Mouse (Mus musculus) CH12F3 (cell line): ENCODE data around the gene Ppp1cc.
"Not testable (repeated sequence)": the region's sequence is repeated elsewhere in the genome, so short reads cannot be mapped to it uniquely, and the experiment has no call there.

Experiments used
- in situ Hi-C: fragments of 300-500 bp; cut with MboI; formaldehyde crosslinking; loops from 2 replicates; pipeline ENCODE4 v1.14.3; 2020; ENCODE audit warnings: low sequenced_read_pairs

The Ppp1cc gene

GRCm38 (mm10) chr5:122165233-122165915 lies 7.3 kb downstream of the Ppp1cc start:
- in situ Hi-C loops: no loop called here

DNA sequence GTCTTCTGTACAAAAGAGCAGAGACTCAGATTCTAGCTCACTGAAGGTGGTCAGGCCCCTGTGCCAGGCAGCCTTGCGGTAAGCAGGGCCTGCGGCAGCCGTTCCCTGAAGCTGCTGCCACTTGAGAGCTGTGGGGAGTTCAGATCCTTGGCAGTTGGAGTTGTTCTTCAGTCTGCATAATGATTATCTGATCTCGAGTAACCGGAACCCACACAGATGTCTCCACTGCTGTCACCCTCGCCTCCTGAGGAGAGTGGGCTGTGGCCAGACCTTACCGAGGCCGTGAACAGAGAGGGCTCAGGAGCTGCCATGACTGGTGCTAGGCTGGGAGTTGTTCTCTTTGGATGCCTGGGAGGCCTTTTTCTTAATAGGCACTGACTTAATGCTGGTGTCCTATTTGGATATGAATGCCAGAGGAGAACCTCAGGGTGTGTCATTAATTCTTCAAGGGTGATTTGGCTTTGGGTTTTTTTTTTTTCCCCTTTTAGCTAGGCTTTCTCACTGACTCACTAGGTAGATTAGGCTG lies 8.6 kb downstream of the Ppp1cc start:
- in situ Hi-C loops: no loop called here

DNA sequence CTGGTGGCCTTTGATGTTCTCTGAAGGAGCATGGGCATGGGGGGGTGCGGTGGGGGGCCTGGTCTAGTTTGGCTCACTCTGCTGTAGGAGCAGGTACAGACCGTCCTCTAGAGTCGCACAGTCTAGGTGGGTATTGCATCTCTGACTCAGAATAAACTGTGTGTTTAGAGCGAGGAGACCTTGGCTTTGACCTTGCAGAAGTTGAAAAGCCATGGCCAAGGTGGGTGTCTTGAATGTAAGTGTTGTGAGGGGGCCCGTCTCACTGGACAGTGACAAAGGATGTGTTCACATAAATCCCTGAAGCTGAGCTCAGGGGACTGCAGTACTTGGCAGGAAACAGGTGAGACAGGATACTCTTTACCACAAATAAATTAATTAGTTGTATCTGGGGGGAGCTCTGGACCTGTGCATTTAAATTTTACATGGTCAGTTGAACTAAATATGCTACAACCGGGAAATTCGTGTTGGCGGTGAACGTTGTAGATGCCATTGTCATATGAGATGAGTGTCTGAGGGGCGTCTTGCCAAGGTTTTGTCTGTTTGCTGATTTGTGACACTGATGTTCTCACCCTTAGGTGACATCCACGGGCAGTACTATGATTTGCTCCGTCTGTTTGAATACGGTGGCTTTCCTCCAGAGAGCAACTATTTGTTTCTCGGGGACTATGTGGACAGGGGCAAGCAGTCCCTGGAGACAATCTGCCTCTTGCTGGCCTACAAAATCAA lies 10.4 kb downstream of the Ppp1cc start:
- in situ Hi-C loops: no loop called here

DNA sequence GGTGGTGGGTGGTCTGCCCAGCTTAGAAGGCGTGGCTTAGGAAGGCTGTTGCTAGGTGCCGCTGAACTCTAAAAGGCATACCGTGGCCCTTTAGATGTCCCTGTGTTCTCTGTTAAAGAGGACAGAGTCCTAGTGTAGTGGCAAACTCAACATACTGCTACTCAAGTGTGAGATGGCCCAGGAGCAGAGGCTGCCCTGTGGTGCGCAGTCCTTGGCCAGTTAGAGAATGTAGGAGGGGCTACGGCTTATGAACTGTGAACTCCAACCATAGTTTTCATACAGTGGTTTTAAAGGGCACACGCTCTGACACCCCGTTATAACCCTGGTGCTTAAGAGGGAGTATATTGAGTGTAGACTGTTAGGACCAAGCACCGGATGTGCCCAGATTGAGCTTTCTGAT lies 13.0 kb downstream of the Ppp1cc start:
- in situ Hi-C loops: no loop called here

DNA sequence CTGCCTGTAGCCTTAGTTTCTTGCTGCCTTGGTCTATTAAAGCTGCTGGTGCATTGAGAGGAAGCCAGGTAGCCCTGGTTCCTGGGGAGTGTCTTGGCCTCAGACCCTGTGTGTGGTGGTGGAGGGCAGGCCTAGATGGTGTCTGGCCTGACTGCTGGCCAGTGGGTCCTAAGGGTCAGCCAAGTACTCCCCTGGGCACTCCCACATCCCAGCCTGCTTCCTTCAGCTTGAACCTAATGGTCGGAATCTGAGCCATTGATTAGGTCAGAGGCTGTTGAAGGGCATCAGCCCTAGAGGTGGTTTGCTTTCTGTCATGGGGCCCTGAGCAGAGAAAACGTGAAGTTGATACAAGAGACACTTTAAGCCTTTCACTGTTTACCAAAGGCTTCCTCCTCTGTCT lies 17.3 kb downstream of the Ppp1cc start:
- in situ Hi-C loops: no loop called here

GRCm38 (mm10) chr5:122175961-122176360 lies 17.9 kb downstream of the Ppp1cc start:
- in situ Hi-C loops: no loop called here

DNA sequence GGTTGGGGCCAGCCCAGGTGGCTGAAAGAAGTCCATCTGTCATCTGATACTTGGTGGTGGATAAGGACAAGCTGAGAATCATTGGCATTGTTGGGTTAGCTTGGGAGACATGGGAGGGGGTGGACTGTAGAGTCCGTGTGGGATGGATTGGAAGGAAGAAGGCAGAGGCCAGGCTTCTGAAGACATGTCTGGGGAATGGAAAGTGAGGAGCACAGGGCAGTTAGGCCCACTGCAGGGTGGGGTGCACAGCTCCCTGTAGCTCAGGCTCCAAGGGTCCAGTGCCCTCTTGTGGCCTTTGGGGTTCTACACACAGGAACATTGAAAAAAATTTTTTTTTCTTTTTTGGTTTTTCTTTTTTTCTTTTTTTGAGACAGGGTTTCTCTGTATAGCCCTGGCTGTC lies 18.3 kb downstream of the Ppp1cc start:
- in situ Hi-C loops: no loop called here

DNA sequence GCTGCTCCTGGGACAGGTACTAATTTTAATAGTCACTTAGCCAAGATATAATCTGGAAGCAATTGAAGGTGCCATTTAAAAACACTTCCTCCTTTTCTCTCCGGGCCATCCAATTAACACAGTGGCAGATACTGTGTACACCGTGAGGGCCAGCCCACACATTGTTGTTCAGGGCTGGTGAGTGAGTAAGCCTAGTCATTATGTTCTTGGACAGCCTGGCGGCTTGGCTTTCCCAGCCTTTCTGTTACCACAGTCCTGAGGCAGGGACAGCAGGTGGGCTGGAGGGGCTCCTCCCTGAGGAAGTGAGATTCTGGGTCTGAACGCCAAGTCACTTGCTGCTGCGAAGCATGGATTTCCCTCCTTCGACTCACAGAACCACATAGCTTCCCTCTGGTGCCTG lies 21.6 kb downstream of the Ppp1cc start:
- in situ Hi-C loops: no loop called here

- in situ Hi-C loops: no loop called here
Measured at GRCm38 (mm10) chr5:122184283-122184806, 26.3 kb downstream of the Ppp1cc start.

GRCm38 (mm10) chr5:122184858-122185257 lies 26.8 kb downstream of the Ppp1cc start:
- in situ Hi-C loops: not testable (repeated sequence)

- in situ Hi-C loops: no loop called here
Measured at GRCm38 (mm10) chr5:122189115-122189514, 31.0 kb downstream of the Ppp1cc start.

DNA sequence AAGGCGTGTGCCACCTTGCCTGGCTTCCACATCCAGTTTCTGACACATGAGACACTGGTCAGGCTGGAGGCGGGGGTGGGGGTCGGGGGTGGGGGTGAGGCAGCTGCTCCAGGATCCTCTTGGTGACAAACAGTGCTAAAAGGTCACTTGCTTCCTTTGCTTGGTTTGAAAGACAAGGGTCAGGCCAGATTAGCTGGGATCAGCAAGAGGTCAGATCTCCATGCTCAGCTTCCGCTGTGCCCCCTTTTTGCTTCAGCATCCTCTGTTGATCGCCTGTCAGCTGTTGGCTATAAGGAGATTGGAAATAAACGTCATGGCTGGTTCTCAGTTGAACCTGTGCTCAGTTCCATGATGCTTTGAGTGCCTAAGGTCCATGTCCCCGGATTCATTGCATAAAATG lies 32.4 kb downstream of the Ppp1cc start:
- in situ Hi-C loops: no loop called here

GRCm38 (mm10) chr5:122191269-122192063 lies 33.4 kb downstream of the Ppp1cc start:
- in situ Hi-C loops: no loop called here

- in situ Hi-C loops: no loop called here
Measured at GRCm38 (mm10) chr5:122192347-122192746, 34.3 kb downstream of the Ppp1cc start.

GRCm38 (mm10) chr5:122200872-122201271 lies 42.8 kb downstream of the Ppp1cc start:
- in situ Hi-C loops: no loop called here

GRCm38 (mm10) chr5:122201904-122202303 lies 43.8 kb downstream of the Ppp1cc start:
- in situ Hi-C loops: no loop called here

DNA sequence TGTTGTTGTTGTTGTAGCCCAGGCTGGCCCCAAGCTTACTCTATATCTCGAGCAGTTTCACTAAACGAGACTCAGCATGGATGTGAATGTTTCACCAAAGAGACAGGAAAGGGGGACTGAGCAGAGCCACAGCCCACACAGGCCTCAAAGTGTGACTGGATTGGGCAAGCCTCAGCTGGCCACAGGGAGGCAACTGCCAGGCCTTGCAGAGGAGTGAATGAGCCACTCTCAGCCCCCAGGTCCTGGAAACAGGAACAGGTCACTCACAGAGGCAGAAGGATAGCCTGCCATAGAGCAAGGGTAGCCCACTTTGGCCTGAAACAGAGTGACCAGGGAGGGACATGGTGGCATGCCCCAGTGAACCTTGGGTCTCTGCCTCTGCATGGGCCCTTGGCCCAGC lies 46.1 kb downstream of the Ppp1cc start:
- in situ Hi-C loops: no loop called here

DNA sequence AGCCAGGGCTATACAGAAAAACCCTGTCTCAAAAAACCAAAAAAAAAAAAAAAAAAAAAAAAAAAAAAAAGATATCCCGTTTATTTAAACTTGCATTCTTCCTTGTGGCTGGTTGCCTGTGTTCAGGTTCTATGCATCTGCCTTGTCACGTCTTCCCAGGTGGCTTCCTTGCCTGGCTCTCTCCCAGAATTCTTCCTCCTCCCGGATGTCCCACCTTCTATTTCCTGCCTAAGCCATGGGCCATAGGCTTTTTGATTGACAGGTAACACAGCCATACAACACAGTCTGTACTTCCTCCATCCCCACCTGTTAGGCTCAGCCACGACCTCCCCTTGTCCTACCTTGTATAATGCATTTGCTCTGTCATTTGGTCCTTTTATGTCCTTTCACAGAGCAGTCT lies 48.4 kb downstream of the Ppp1cc start, which contains the start of gene Hvcn1:
TSS of gene Hvcn1 (plus strand) at position 330 of the 400 bp plus-strand sequence.
- in situ Hi-C loops: no loop called here

DNA sequence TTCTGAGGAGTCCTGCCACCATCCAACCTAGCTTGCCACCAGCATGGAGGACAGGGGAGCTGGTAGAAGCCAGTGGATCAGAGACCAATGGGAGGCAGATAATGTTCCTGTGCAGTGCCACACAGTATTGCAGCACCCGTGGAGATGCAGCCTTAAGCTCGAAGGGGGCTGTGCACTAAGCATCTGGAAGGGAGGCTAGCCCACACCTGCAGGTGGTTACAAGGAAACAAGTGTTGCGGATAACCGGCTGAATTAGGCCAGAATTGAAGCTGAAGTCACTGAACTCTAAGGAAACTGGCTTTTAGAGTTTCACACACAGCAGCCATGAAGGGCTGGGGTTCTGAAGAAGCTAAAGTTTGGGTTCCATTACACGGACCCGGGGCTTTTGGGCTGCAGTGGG lies 50.8 kb downstream of the Ppp1cc start:
- in situ Hi-C loops: no loop called here

- in situ Hi-C loops: no loop called here
Measured at GRCm38 (mm10) chr5:122209591-122210368, 51.7 kb downstream of the Ppp1cc start.
